Mouse (Mus musculus): ENCODE data around the gene Efnb3.

DNA sequence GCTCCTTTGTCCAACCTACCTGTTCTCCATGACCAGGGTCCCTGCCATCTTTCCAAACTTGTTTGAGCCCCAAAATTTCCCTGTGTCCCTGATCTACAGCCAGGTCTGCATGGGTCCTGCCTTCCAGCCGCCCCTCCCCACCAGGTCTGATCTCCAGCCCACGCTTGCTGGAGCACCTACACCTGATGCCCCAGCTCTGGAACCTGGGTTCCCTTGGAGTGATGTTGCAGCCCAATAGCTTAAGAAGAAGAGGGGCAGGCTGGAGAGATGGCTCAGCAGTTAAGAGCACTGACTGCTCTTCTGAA is 46.4 kb upstream of the Efnb3 start:
- TF ChIP-seq TAL1 (IDR thresholded peaks at IDR 0.05; ENCODE audit: low read length), result no peak
- TF ChIP-seq GATA1 (IDR thresholded peaks at IDR 0.05; ENCODE audit: low read length), result no peak

Measured in erythroblast, embryonic 14.5 days (primary cell).